Mouse (Mus musculus) heart, embryonic 12.5 days (tissue): ENCODE data around the gene Trmt6. TPM values are rescaled to one million over a fixed set of nuclear protein-coding genes. Genes with fewer than 3 reads are reported as not detected.

ENCODE experiments used
- ATAC-seq: fragments of 200-750 bp; cut with Nextera tagmentation; 2 replicates; pipeline ENCODE4 v1.8.0; 2017; ENCODE audit warnings: moderate TSS enrichment, moderate library complexity; ENCODE audit not compliant: insufficient number of reproducible peaks, low FRiP score
- H3K27ac ChIP-seq: fragments of 300-500 bp; sonication (generic); 2 replicates; pipeline ENCODE4 v1.5.1; 2016; ENCODE audit warnings: mild to moderate bottlenecking, moderate library complexity; ENCODE audit not compliant: poor library complexity, severe bottlenecking
- H3K27me3 ChIP-seq: fragments of 300-500 bp; sonication (generic); replicated peaks from 2 replicates; pipeline ENCODE4 v1.6.1; 2016; ENCODE audit warnings: mild to moderate bottlenecking, moderate library complexity
- H3K36me3 ChIP-seq: fragments of 300-500 bp; sonication (generic); 2 replicates; pipeline ENCODE4 v1.6.1; 2016; ENCODE audit warnings: mild to moderate bottlenecking, moderate library complexity
- H3K4me1 ChIP-seq: fragments of 300-500 bp; sonication (generic); replicated peaks from 2 replicates; pipeline ENCODE4 v1.6.1; 2016; ENCODE audit warnings: mild to moderate bottlenecking
- H3K4me2 ChIP-seq: fragments of 300-500 bp; sonication (generic); 2 replicates; pipeline ENCODE4 v1.6.1; 2016; ENCODE audit warnings: mild to moderate bottlenecking, moderate library complexity
- H3K4me3 ChIP-seq: fragments of 300-500 bp; sonication (generic); 2 replicates; pipeline ENCODE4 v1.5.1; 2016; ENCODE audit warnings: mild to moderate bottlenecking
- H3K9ac ChIP-seq: fragments of 300-500 bp; sonication (generic); 2 replicates; pipeline ENCODE4 v1.6.1; 2016; ENCODE audit warnings: mild to moderate bottlenecking, moderate library complexity
- H3K9me3 ChIP-seq: fragments of 300-500 bp; sonication (generic); replicated peaks from 2 replicates; pipeline ENCODE4 v1.6.1; 2016; ENCODE audit warnings: mild to moderate bottlenecking, moderate library complexity
- WGBS: fragments of 180-500 bp; shearing (Covaris S2); methylation state at CpG from one replicate; pipeline ENCODE4 v1.1.7; 2016; 5-methylcytosine and 5-hydroxymethylcytosine counted together
- polyA plus RNA-seq: library from polyadenylated mRNA; unstranded; fragments of >200 nt; fragmentation: Nextera tagmentation; extraction: Ambion mirVana; gene quantifications from 2 replicates; pipeline ENCODE4 v1.2.1, GENCODE M21; 2016

The Trmt6 gene
- polyA plus RNA-seq, result 21.7 and 24.0 TPM in 2 replicates

DNA sequence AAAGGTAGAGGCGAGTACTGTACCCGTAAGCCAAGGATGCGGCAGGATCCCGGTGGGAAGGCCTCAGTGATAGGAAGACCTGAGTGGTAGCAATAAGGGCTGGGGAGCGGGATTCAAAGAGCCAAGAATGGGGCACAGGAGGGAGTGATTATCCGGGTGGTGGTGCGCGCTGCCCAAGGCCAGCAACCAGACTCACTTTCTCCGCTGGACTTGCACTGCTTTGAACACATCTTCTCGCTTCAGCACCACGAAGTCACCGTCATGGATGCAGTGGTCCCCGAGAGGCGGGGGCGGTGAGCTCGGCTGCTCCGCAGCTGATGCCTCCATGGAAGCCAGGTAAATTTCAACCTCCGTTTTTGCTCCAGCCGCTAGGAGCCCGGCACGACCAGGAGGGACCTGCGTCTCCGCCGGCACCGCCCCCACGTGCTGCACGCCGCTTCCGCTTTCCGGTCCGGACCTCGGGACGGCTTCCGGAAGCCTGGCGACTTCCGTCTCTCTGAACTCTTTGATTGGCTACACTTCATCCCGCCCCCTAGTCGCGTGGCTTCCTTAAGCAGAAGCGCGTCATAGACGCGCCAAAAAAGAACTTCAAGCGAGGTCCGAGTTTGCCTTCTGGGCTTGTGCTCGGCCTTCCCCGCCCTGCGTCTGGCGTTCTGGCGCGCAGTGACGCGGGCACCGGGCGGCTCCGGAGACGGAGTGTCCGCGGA is at the start of gene Trmt6, which contains the start of gene Mcm8:
Gene Trmt6 (minus strand): TSS at position 448 of the 707 bp plus-strand sequence.
Gene Mcm8 (plus strand): TSS at position 534 of the 707 bp plus-strand sequence.
- Histone ChIP-seq H3K4me3 (peak within 1 kb of the TSS; percentile 89), H3K27ac (peak within 1 kb of the TSS; percentile 69), H3K4me2 (peak within 1 kb of the TSS; percentile 74), H3K4me1 (peaks cover 14% of the 10 kb centered on the region), H3K9me3 (no peaks in the 10 kb centered on the region), H3K27me3 (no peaks in the 10 kb centered on the region), H3K36me3 (peaks cover 20% of the 10 kb centered on the region), H3K9ac (peak within 1 kb of the TSS; percentile 88)
- WGBS, result under 1% methylated on average over 59 of the region's 59 CpGs
- peak; percentile 100 for ATAC-seq

DNA sequence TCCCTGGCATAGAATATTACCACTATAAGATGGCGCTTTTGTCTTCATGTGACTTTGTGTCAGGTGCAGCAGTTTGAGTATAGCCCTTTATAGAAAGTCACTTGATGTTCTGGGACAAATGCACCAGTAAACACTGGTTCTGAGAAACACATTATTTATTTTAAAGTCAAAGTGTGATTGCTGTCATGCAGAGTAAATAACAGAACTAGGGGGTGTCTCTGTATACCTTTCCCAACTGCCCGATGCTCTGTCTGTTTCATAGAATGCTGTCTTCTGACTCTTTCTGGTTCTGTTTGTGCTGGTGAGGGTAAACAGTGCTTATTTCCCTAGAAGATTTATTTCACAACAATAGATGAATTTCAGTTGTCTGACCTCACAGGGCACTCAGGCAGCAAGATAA is 47.5 kb upstream of the Trmt6 start:
- Histone ChIP-seq H3K9ac (no peak overlapping the region), H3K9me3 (no peaks in the 10 kb centered on the region), H3K4me2 (no peak overlapping the region), H3K27ac (no peak overlapping the region), H3K4me3 (no peak overlapping the region), H3K27me3 (no peaks in the 10 kb centered on the region), H3K36me3 (peaks cover 22% of the 10 kb centered on the region), H3K4me1 (peaks cover 7% of the 10 kb centered on the region; the same call in 1 of the 2 replicates)
- 92% methylated on average over 2 of the region's 2 CpGs for WGBS
- no peak for ATAC-seq

DNA sequence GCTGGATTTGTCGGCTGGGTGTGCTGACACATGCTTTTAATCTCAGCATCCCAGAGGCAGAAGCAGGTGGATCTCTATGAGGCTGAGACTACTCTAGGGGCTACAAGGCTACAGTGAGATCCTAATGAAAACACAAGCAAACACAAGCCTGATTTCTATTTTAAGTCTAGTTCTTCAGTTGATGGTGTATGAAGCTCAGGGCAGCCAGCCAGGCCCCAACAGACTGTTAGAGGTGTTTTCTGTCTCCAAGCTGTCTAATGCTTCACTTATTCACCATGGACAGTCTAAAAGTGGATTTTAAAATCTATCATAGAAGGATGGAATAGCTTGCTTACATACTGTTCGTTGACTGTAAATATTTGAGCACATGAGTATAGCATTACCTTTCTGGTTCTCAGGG is 45.6 kb upstream of the Trmt6 start:
- no peak overlapping the region for H3K27ac ChIP-seq
- ATAC-seq, result no peak
- 85% methylated on average over 2 of the region's 2 CpGs for WGBS

DNA sequence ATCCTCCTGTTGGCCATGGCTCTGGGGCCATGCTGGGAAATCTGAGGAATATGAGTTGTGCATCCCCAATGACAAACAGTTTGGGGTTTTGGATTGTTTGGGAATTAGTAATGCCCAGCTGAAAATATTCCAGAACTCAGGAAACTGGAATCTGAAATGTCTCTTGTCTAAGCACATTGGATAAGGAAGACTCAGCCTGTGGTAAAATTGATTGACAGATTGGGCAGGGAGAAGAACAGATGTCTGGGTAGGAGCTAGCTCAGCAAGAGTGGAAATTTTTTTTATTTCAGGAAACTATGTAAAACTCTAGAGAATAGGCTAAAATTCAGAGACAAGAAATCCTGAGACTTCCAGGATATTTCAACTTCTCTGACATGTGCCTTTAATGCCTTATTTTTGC is 44.6 kb upstream of the Trmt6 start:
- Histone ChIP-seq H3K4me2 (no peak overlapping the region), H3K4me3 (no peak overlapping the region), H3K9me3 (no peaks in the 10 kb centered on the region), H3K36me3 (peaks cover 10% of the 10 kb centered on the region), H3K27ac (no peak overlapping the region), H3K9ac (no peak overlapping the region), H3K4me1 (peaks cover 7% of the 10 kb centered on the region; the same call in 1 of the 2 replicates), H3K27me3 (no peaks in the 10 kb centered on the region)
- ATAC-seq, result no peak

More for the DNA sequence above, 45.6 kb upstream of the Trmt6 start:
- Histone ChIP-seq H3K4me3 (no peak overlapping the region), H3K9ac (no peak overlapping the region), H3K4me1 (peaks cover 7% of the 10 kb centered on the region; the same call in 1 of the 2 replicates), H3K4me2 (no peak overlapping the region), H3K36me3 (peaks cover 16% of the 10 kb centered on the region), H3K27me3 (no peaks in the 10 kb centered on the region), H3K9me3 (no peaks in the 10 kb centered on the region)

DNA sequence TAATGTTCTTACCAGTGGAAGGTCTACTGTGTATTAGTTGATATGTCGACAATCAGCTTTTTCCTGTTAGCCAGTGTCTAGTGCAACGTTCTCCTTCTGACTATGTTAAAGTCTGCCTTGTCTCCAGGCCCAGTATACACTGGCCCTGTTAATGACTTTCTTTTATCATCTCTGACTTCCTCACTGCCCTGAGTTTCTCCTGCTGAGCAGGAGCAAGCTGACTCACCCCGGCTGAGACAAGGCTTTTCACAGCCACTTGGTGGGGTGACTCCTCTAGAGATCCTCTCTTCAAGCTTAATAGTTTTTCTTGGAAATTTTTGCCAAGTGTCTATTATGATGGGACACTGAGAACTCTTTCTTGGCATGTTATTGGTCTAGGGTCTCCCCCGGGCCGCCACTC is 40.5 kb upstream of the Trmt6 start:
- no peaks in the 10 kb centered on the region for H3K27me3 ChIP-seq
- H3K27ac ChIP-seq, result no peak overlapping the region
- no peaks in the 10 kb centered on the region for H3K9me3 ChIP-seq
- H3K4me2 ChIP-seq, result no peak overlapping the region
- WGBS, result 60% methylated on average over 5 of the region's 5 CpGs
- H3K4me3 ChIP-seq, result no peak overlapping the region
- H3K9ac ChIP-seq, result no peak overlapping the region
- 0 out of 2 replicates have a peak, but pooled peaks have one; percentile 45 for ATAC-seq
- peaks cover 7% of the 10 kb centered on the region; the same call in 1 of the 2 replicates for H3K4me1 ChIP-seq
- H3K36me3 ChIP-seq, result peaks cover 4% of the 10 kb centered on the region; the same call in 1 of the 2 replicates

DNA sequence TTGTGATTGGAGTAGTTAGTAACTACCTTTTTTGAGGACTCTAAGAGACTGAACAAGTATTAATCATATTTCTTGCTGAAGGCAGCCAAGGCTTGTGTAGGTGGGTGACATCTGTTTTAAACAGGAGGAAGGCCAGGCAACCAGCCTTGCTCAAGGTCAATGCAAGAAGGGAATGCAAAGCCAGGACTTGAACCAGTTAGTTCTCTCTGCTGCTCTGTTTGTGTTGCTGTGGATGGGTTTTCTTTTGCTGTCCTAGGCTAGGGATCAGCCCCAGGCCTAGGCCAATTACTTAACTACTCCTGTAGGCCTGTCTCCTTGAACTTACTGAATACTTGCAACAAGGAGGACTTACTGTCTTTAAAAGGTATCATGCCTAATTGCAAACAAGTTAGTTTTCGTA is 37.2 kb upstream of the Trmt6 start:
- Histone ChIP-seq H3K9ac (no peak overlapping the region), H3K4me2 (no peak overlapping the region), H3K9me3 (no peaks in the 10 kb centered on the region), H3K36me3 (peaks cover 12% of the 10 kb centered on the region), H3K4me1 (peaks cover 3% of the 10 kb centered on the region), H3K27me3 (no peaks in the 10 kb centered on the region), H3K4me3 (no peak overlapping the region), H3K27ac (no peak overlapping the region)
- 85% methylated on average over 1 of the region's 1 CpGs for WGBS
- ATAC-seq, result no peak

DNA sequence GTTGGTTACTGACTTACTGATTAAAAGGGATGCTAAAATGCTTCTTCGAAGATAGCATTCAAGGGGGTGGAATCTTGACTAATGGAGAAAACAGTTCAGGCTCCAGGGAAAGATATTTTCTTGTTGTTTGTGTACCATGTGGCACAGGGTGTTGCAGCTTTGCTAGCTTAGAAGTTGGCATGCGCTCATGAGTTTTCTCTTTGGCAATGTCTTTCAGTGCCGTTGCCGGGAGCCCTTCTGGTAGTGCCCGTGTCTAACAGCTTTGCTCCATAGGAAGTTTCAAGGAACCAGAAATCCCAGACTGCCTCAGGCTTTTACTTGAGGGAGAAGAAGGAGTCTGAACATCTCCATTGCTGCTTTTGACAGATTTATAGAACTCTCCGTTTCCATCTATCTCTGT is 33.3 kb upstream of the Trmt6 start:
- Histone ChIP-seq H3K36me3 (peaks cover 12% of the 10 kb centered on the region), H3K4me3 (no peak overlapping the region), H3K4me2 (no peak overlapping the region), H3K9ac (no peak overlapping the region), H3K27ac (no peak overlapping the region), H3K9me3 (no peaks in the 10 kb centered on the region), H3K27me3 (no peaks in the 10 kb centered on the region), H3K4me1 (peaks cover 11% of the 10 kb centered on the region)
- WGBS, result 91% methylated on average over 6 of the region's 6 CpGs
- ATAC-seq, result no peak

DNA sequence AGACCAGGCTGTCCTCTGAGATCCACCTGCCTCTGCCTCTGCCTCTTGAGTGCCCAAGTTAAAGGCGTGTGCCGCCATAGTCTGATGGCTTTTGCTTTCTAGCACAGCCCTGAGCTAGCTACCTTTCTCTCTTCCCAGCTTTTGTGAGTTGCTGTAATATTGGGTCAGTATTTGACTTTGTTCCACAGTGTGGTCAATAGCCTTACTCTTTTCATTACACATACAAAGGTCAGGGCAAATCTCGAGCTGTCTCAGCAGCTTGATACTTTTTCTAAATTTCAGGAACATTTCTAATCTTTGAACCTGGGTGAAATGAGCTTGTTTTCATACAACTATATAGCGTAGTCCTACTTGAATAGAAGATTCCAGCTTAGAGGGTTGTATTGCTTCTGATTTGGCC is 32.5 kb upstream of the Trmt6 start:
- 85% methylated on average over 4 of the region's 4 CpGs for whole genome bisulfite sequencing
- Histone ChIP-seq H3K36me3 (peaks cover 11% of the 10 kb centered on the region), H3K9me3 (no peaks in the 10 kb centered on the region), H3K9ac (no peak overlapping the region), H3K4me2 (no peak overlapping the region; the same call in 1 of the 2 replicates), H3K27ac (no peak overlapping the region), H3K27me3 (no peaks in the 10 kb centered on the region), H3K4me1 (peaks cover 11% of the 10 kb centered on the region), H3K4me3 (0 out of 2 replicates have a peak overlapping the region, but pooled peaks have one; percentile 98)
- ATAC-seq, result no peak

DNA sequence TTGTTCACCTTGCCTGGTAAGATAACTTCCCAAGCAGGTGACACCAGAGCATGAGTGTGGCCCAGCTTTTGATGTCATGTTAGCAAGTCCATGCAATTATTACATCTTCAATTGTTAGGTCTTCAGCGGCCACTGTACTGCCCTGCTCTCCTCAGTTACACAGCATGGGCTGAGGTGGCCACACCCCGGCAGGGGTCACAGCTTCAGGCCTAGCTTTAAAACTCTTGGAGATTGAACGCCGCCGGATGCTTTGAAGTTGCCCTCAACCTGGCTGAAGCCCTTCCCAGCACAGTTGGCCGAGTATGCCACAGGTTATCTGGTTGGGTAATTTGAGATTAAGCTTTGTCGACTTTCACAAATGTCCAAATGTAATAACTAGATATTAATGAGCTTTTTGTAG is 31.7 kb upstream of the Trmt6 start:
- Histone ChIP-seq H3K27me3 (no peaks in the 10 kb centered on the region), H3K9me3 (no peaks in the 10 kb centered on the region), H3K9ac (peak overlapping the region; percentile 97; the same call in 1 of the 2 replicates), H3K27ac (no peak overlapping the region), H3K4me3 (peak overlapping the region; percentile 98), H3K4me1 (peaks cover 11% of the 10 kb centered on the region), H3K4me2 (peak overlapping the region; percentile 76), H3K36me3 (peaks cover 11% of the 10 kb centered on the region)
- 33% methylated on average over 7 of the region's 7 CpGs for WGBS
- no peak for ATAC-seq

DNA sequence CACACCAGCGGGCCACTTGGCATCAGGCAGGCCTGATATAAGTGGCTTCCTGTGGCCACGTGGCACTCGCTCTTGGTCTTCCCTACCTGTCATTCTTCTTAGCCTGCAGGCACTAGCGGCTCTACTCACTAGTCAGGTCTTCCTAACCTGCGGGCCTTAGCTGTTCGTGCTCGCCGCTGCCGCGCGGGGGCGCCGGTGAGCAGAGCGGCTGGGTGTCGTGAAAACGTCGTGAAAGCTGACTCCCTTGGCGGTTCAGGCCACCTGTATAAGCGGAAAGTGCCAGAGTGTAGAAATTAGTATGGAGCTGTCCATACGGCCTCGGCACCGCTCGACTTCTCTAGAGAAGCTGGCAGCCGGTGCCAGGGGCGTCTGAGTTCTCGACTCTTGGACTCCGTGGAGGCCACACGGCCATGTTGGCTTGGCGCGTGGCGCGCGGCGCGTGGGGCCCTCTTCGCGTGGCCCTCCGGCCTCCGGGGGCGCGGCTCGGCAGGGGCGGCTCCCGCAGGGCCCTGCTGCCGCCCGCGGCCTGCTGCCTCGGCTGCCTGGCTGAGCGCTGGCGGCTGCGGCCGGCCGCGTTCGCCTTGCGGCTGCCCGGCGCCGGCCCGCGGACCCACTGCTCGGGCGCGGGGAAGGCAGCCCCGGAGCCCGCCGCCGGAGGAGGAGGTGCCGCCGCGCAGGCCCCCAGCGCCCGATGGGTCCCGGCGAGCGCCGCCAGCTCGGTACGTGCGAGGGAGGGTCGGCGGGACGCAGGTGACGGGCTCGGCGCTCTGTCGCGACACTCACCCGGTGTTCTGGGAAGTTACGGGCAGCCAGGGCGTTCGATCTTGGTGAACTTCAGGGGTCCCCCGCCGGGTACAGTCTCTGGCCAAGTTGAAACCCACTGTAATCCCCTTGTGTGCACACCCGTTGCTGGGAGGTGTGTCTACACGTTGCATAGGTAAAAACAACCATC is 30.8 kb upstream of the Trmt6 start, which contains the start of gene Crls1:
Gene Crls1 (plus strand): TSS at position 260 of the 952 bp plus-strand sequence.
- Histone ChIP-seq H3K9me3 (no peaks in the 10 kb centered on the region), H3K4me1 (peaks cover 11% of the 10 kb centered on the region), H3K4me3 (peak within 1 kb of the TSS; percentile 98), H3K9ac (peak within 1 kb of the TSS; percentile 97), H3K4me2 (peak within 1 kb of the TSS; percentile 76), H3K27ac (peak within 1 kb of the TSS; percentile 64), H3K36me3 (peaks cover 11% of the 10 kb centered on the region), H3K27me3 (no peaks in the 10 kb centered on the region)
- ATAC-seq, result peak; percentile 88
- under 1% methylated on average over 96 of the region's 96 CpGs for WGBS

DNA sequence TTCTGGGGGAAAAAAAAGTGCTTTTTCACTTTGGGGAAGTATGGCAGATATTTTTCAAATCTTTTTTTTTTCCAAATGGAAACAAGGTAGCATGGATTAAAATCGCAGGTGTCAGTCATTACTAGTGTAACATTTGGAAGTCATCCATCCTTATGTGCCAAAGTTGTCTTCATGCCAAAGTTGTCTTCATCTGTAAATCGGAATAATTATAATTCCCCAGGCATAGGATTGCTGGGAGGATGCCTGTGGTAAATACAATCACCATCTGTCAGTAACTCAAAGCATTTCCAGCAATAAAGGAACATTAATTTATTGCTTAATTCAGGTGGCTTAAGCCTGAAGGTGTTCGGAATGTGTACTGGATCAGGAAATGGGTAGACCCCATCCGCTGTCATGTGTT is 25.2 kb upstream of the Trmt6 start:
- no peak overlapping the region for H3K9ac ChIP-seq
- no peaks in the 10 kb centered on the region for H3K27me3 ChIP-seq
- no peak for ATAC-seq
- no peaks in the 10 kb centered on the region for H3K9me3 ChIP-seq
- peaks cover 22% of the 10 kb centered on the region for H3K36me3 ChIP-seq
- H3K27ac ChIP-seq, result no peak overlapping the region
- H3K4me1 ChIP-seq, result no peaks in the 10 kb centered on the region
- 92% methylated on average over 4 of the region's 4 CpGs for WGBS
- H3K4me3 ChIP-seq, result no peak overlapping the region
- no peak overlapping the region for H3K4me2 ChIP-seq
